Mouse (Mus musculus) urinary bladder, postnatal 4 days (tissue): Measurements from ENCODE around the gene Ncam1.

Source experiments
- DNase-seq, 2 experiments: peaks; one replicate each; pipeline ENCODE4 v3.0.0; 2021 to 2022; ENCODE audit warnings: low spot score in 2 of 2

Gene Ncam1

DNA sequence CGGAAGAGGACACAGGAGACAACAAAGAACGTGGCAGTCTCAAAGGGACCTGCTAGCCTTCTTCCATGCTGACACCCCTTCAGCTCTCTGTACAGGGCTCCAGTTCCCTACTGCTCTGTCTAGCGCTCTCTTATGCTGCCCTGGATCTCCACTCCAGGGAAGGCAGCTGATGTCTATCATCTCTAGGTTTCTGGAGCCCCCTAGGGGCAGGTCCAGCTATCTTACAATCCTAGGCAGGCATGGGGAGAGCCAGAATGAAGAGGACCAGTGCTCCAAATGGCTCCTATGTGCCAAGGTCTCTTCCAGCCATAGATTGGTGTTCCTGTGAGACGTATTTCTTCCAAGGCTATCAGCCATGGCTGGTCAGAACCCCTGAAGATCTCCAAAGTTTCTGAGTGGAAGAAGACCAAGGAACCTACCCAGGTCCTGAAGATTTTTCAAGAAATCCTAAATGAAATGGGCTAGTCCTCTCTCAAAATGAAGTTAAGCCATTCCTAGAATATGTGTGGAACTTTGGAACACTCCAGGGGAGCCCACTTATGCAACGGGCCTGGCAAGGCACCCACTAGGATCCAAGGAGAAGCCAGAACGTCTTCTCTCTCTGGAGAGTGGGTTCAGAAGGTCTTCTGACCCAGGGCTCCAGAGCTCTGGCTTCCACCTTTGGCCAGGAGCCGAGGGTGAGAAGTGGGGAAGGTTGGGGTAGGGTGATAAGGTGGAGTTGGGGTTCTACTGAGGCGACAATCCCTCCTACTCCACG lies 290.7 kb downstream of the Ncam1 start:
- no peak for DNase-seq

DNA sequence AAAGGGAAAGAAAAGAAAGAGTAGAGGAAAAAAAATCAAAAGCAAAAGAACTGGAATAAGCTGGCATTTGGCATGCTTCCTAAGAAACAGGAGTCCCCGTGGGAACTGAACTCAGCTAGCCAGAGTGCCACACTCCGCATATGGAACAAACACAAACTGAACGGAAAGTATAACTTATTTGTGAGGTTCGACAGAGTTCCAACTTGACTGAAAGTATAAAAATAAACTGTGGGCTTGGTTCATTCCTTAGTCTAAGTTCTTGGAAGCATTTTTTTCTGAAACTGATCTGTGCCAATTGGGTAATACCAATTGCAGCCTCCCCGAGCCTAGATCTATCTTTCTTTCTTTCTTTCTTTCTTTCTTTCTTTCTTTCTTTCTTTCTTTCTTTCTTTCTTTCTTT lies 294.1 kb downstream of the Ncam1 start:
- no peak for DNase-seq

DNA sequence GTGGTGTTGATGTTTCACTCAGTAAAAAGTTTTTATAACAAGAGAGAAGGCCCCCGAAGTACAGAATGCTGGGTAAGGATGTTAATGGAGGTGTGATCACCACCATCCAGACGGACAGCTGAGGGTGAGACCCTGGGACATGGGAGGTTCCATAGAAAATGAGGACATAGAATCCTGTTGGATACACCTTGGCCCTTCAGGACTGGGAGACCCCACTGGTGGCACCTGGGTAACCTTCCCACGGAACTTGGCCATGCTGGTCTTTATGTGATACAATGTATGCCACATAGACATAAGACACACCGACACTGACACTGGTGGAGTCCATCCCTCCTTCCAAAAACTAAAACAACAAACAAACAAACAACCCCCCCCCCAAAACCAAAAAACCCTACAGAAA lies 296.5 kb downstream of the Ncam1 start:
- no peak for DNase-seq

DNA sequence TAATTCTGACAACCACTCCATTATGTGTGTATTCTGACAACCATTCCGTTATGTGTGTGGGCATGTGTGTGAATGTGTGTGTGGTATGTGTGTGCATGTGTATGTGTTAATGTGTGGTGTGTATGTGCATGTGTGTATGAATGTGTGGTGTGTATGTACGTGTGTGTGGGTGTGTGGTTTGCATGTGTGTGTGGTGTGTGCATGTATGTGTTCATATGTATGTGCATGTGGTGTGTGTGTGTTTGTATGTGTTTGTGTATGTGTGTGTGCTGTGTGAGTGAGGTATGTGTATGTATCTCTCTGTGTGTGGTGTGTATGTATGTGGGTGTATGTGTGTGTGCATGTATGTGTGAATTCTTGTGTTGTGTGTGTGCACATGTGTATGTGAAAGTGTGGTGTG lies 298.8 kb downstream of the Ncam1 start:
- peak in 1 of 2 experiments; percentile 8 for DNase-seq

DNA sequence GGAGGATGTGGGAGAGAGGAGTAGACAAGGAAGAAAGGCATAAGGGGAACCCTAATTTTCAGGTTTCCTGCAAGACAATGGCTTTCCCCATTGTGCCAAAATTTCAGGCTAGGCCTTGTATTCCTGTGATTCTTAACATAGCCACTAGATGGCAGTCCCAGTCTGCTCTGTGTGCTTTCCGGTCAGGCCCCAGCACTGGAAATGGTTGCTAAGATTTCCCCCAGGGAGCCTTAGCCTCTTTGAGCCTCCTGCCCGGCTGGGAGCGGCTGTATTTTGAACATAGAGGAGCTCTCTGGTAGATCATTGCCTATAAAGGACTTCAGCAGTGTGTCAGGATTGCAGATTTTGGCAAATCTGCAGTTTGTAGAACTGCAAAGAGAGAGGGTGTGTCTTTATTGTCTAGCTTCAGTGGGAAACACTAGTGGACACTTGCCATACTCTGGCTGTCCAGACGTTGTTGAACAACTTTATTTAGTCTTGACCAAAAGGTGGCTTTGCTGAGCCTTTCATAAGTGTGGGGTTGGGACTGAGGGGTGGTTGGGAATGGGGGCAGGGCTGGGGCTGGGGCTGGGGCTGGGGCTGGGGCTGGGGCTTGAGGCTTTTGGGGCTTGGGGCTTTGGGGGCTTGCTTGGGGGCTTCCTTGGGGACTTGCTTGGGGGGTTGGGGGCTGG lies 304.6 kb downstream of the Ncam1 start:
- DNase-seq, result peak; percentile 58 to 61

DNA sequence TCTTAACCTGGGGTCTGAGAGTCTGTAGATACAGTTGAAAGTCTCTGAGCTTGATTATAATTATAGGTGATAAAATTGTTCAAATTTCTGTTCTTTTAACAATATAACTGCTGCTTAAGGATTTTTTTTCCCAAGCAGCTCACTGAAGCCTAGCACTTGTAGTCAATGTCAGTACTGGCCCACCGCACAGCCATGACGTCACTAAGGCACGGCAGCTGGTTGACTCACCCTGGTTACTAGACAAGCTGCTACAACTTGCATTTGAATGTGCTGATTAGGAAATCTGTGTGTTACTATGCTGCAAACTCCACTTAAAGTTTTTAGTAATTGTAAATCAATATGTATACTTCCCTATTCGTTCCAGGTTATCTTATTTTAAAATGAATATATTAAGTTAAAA lies 308.1 kb downstream of the Ncam1 start:
- DNase-seq, result peak in 1 of 2 experiments; percentile 49

DNA sequence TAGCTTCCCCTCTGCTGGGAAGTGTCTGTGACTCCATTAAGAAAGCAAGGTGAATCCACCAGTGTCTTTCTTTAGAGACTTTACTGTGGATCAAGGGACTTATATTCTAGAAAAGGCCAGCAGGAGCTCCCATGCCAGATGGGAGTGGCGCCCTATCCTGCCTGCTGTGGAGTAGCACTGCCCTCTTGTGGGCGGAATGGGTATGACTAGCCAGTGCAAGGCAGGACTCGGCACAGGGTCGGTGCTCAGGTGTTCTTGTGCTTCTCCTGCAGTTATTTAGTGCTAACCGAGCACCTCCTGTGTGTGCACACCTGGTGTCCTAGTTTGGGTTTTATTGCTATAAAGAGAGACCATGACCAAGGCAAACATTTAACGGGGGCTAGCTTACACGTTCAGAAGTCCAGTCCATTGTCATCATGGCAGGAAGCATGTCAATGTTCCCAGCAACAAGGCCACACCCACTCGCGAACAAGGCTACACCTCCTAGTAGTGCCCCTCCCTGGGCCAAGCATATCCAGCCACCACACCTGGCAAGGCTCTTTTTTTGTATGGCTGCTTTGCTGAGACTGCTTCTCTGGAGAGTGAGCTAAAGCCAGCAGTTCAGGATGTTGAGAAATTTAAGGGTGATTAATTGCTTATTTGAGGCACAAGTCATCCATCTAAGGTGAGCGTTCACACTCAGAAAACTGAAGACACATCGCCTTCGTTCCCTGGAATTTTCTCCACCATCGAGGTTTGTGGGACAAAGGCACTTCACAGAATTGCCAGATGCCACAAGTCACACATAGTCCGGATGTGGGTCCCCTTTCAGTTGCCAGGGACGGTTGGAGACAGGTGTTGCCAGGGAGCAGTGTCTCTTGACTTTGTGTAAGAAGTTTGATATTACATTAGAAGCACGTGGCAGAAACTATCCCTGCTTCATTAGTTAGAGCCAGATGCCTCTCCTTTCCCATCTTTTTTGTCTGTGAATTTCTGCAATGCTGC lies 309.5 kb downstream of the Ncam1 start:
- peak; percentile 76 to 87 for DNase-seq

DNA sequence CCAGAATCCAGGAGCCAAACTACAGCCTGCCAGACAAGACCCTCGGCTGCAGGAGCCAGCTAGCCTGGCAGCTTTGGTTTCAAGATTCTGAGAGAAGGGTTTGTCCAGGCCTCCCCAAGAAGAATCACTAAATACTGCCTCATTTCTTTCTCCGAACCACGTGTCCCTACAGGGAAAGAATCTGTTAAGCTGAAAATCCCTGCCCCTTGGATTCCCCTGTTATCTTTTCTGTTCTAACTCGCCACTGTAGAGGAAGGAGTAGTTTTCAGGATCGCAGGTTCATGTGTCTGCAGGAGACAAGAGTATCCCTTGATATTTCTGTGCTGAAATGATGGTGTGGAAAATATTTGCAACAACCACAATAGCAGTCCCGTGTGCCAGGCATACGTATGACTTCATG lies 310.5 kb downstream of the Ncam1 start:
- DNase-seq, result peak in 1 of 2 experiments; percentile 53

DNA sequence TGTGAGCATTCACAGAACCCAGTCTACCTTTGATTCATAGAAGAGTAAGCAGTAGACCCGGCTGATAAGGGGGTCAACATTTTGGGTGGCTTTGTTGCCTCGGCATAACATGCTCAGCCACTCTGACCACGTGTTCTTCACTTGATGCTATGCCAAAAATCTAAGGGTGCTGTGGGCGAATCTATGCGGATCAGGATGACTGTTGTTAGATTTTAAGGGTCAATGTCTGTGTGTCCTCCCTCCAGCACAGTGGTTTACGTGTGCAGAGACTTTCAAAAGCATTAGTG lies 311.1 kb downstream of the Ncam1 start:
- DNase-seq, result peak in 1 of 2 experiments; percentile 22

DNA sequence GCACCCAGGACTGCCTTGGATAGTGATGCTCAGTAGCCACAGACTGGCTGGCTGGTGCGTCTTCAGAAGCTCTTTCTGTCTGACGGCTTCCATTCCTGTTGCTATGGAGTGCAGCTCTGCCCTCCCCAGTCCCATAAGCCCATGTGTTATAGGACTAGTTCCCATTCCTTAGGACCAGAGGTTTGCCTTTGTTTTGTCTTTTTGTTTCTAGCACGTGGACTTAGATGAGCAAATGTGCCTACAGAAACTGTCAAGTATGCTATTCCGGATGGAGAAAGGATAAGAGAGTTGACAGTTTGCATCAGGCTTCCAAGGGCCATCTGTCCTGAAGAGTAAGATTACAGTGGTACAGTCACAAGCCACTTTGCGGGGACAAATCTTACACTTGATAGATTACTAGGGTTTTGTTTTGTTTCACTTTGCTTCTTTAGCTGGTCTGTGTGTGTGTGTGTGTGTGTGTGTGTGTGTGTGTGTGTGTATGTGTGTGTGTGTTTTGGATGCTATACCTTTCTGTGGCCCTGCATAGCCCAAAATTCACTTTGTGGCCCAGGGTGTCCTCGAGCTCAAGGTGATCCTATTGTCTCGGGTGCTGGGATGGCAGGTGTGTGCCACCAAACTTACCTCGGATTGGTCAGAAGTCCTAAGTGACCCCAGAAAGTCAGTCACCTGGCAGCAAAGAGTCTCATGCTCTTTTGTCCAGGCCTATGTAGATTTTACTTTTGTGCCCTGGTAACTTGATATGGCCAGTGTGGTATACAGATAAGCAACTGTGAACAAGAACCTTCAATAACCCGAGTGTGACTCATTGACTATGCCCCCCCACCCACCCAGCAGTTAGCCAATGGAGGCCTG lies 311.7 kb downstream of the Ncam1 start:
- peak in 1 of 2 experiments; percentile 20 for DNase-seq

DNA sequence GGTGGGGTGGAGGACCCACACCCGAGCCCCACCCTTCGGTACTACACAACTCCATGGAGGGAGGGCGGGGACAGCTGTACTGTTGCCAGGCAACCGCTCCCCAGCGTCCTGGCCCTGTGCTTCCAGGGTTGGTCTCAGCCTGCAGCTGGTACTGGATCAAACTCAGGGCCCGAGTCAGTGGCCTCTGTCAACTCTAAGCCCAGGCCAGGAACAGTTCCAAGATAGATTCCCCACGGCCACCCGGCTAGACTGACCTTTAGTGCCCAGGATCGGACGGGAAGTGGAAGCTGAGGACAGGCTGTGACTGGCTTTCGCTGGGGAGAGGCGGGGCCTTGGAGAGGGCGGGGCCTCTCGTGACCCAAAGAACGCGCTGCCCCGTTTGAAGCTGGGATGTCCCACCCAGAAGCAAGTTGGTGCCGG lies 312.8 kb downstream of the Ncam1 start, which contains the start of gene Ttc12:
Ttc12 (minus strand) TSS at position 334 of the 420 bp plus-strand sequence.
- peak; percentile 79 to 81 for DNase-seq

DNA sequence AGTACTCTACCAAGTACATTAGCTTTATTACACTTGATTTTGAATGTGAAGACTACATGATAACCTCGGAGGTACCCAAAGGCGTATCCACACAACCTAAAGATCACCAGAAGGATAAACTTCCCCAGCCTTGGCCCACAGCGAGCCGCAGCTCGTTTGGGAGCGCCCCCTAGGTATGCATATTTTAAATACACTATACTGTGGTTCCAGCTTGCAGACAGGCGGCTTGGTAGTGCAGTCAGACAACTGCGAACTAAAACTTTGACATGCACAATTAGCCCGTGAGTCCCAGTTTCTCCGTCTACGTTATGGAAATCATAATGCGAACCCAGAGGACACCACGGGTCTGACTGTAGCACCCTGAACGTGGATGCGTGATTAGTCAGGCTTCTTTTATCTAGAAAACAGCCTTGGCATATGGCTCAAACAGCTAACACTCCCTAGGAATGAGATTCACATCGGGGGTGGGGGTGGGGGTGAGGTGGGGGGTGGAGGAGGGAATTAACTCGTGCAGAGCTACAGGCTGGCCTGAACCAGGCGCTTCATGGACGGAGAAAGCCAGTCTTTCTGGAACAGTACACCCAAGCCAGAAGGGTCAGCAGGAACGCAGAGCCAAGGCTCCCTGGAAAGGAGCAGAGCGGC lies 313.4 kb downstream of the Ncam1 start:
- no peak for DNase-seq

DNA sequence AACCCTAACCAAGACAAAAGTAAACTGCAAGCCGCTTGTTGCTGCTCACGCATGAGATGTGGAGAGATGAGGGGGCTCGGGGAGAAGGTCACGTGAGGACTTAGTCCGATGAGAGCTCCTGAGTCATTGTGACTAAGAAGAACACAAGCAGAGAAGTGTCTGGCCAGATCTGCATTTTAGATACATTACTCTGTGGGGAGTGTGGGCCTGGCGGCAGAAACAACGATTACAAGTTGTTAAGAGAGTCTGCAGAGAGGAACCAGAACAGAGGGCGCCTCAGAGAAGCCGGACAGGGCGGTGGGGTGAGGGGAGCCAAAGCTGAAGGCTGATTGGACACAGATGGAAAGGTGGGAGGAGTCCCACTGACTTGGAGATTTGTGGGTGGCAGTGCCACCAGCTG lies 315.4 kb downstream of the Ncam1 start:
- DNase-seq, result no peak

DNA sequence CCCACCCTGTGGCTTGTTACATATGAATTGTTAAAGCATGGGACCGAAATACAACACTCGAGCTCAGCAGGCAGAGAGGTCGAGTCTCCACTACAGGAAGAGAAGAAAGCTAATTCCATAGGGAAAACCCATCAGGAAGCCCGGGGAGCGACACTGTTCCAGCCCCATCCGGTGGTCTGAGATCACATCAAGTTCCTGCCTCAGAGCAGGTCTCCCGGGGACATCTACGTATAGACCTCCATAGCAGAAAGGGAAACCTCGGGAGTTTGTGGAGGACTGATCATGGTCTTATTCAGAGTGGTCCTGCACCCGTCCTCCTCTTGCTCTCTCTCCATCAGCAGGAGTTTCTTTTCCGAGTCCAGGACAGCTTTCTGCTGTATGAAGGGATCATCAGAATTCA lies 326.6 kb downstream of the Ncam1 start:
- DNase-seq, result peak in 1 of 2 experiments; percentile 52

DNA sequence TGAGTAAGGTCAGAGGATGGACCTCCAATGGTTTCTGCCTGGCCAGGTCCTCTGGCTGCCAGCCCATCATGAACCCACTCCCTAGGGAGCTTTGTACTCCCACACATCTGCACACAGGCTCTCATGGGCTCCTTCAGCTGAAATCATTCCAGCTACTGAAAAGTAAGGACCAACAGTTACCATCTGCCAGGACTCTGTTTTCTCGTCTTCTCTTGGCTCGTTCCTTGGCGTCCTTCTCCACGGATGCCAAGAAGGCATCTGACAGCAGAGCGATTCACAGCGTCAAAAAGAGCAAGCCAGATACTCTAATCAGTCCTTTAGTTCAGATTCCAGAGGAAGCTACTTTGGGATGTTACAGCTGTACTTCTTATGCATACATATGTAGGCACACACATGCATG lies 327.8 kb downstream of the Ncam1 start:
- DNase-seq, result peak; percentile 13 to 40

DNA sequence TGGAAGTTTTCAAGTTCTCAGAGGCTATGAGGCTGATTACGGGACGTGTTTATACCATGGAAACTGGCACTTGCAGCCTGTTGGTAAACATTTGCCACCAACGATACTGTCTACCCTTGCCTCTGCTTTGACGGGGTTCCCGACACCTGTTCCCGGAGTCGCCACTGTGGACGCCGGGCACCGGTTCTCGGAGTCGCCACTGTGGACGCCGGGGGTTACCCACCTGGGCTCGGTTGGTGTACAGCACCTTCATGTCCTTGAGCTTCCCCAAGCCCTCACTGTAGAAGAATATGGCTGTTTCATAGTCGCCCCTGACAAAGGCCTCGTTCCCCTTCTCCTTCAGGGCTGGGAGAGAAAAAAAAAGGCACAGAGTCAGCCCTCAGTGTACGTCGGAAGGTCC lies 328.7 kb downstream of the Ncam1 start:
- peak in 1 of 2 experiments; percentile 56 for DNase-seq

DNA sequence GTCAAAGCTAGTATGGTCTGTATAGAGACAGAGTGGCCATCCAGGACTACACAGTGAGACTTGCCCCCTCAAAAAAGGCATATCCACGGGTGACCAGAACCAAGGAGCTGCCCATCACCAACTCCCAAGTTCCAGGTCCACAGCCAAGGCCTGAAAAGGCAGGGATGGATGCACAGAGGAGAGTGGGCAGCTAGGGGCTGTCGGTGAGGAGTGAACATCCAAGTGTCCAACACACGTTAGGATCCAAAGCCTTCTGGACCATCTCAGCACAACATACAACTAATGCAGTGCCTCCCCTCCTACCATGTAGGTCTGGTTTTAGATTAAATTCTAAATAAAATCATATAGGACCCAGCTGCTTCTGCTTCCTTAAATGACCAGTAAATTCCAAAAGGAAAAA lies 342.6 kb downstream of the Ncam1 start:
- DNase-seq, result peak in 1 of 2 experiments; percentile 54

DNA sequence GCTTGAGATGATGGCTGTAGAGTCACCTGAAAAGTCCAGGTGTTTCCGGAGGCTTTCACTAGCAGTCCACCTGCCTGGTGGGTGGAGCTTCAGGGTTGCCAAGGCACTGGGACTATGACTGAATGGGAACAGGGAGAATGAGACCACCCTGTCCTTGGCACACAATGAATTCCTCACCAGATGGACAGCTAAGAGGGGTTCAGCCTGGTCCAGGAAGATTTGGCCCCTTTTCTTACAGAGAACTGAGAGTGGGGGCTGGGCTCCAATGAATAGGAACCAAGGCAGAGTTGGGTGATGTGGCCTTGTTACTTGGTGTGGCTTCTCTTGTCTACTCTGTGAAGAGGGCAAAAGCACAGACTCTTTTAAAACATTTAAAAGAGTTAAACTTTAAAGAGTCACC lies 346.3 kb downstream of the Ncam1 start:
- DNase-seq, result no peak
